Mouse (Mus musculus) kidney, embryonic 15.5 days (tissue): ENCODE results near the gene Crygf. TPM values are rescaled to one million over a fixed set of nuclear protein-coding genes. Genes with fewer than 3 reads are reported as not detected.
"Not testable (repeated sequence)": the region's sequence is repeated elsewhere in the genome, so short reads cannot be mapped to it uniquely, and the experiment has no call there.

Source experiments
- ATAC-seq: fragments of 200-750 bp; cut with Nextera tagmentation; replicated peaks from 2 replicates; pipeline ENCODE4 v1.8.0; 2017; ENCODE audit warnings: moderate TSS enrichment; ENCODE audit not compliant: low FRiP score
- H3K27ac ChIP-seq: fragments of 300-500 bp; sonication (generic); 2 replicates; pipeline ENCODE4 v1.5.1; 2015; ENCODE audit warnings: mild to moderate bottlenecking, inconsistent platforms
- H3K27me3 ChIP-seq: fragments of 300-500 bp; sonication (generic); 2 replicates; pipeline ENCODE4 v1.6.1; 2015; ENCODE audit warnings: inconsistent platforms
- H3K36me3 ChIP-seq: fragments of 300-500 bp; sonication (generic); 2 replicates; pipeline ENCODE4 v1.6.1; 2015; ENCODE audit warnings: inconsistent platforms
- H3K4me1 ChIP-seq: fragments of 300-500 bp; sonication (generic); 2 replicates; pipeline ENCODE4 v1.6.1; 2015; ENCODE audit warnings: inconsistent platforms
- H3K4me2 ChIP-seq: fragments of 300-500 bp; sonication (generic); 2 replicates; pipeline ENCODE4 v1.6.1; 2015; ENCODE audit warnings: moderate library complexity, mild to moderate bottlenecking, inconsistent platforms
- H3K4me3 ChIP-seq: fragments of 300-500 bp; sonication (generic); replicated peaks from 2 replicates; pipeline ENCODE4 v1.5.1; 2015; ENCODE audit warnings: mild to moderate bottlenecking, inconsistent platforms
- H3K9ac ChIP-seq: fragments of 300-500 bp; sonication (generic); 2 replicates; pipeline ENCODE4 v1.6.1; 2015; ENCODE audit warnings: mild to moderate bottlenecking, inconsistent platforms
- H3K9me3 ChIP-seq: fragments of 300-500 bp; sonication (generic); replicated peaks from 2 replicates; pipeline ENCODE4 v1.6.1; 2016; ENCODE audit warnings: inconsistent platforms
- WGBS: fragments of 180-500 bp; shearing (Covaris S2); methylation state at CpG from one replicate; pipeline ENCODE4 v1.1.7; 2015; ENCODE audit warnings: mixed read lengths; 5-methylcytosine and 5-hydroxymethylcytosine counted together
- polyA plus RNA-seq: library from polyadenylated mRNA; unstranded; fragments of >200 nt; fragmentation: Nextera tagmentation; extraction: Ambion mirVana; gene quantifications from 2 replicates; pipeline ENCODE4 v1.2.1, GENCODE M21; 2015

Crygf gene
- polyA plus RNA-seq, result not detected in 2 replicates

DNA sequence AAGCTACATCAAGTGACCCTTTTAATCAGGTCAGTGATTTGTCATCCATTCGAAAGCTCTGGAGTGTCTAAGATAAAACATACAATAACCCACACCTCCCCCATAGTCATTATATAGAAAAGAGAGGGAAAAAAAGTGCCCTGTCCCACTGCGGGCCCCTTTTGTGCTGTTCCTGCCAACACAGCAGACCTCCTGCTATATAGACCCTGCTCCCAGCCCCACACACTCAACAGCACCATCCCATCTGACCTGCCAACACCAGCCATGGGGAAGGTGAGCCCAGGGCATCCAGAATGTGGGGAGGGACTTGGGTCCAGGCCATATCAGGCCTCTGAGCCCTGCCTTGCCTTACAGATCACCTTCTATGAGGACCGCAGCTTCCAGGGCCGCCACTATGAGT lies at the start of gene Crygf:
Gene Crygf, plus strand, starts transcription at position 227 of the 400 bp plus-strand sequence.
- no peaks in the 10 kb centered on the region for H3K36me3 ChIP-seq
- H3K9me3 ChIP-seq, result no peaks in the 10 kb centered on the region
- H3K27ac ChIP-seq, result peak within 1 kb of the TSS; percentile 64; the same call in 1 of the 2 replicates
- peaks cover 9% of the 10 kb centered on the region; the same call in 1 of the 2 replicates for H3K4me1 ChIP-seq
- H3K9ac ChIP-seq, result no peak within 1 kb of the TSS
- peak; percentile 72 for ATAC-seq
- 63% methylated on average over 4 of the region's 4 CpGs for WGBS
- no peak within 1 kb of the TSS for H3K4me3 ChIP-seq
- no peaks in the 10 kb centered on the region for H3K27me3 ChIP-seq
- H3K4me2 ChIP-seq, result no peak within 1 kb of the TSS

GRCm38 (mm10) chr1:65925361-65926210 lies 734 bp upstream of the Crygf start:
- 27% methylated on average over 6 of the region's 6 CpGs for WGBS
- ATAC-seq, result peak; percentile 76
- Histone ChIP-seq H3K4me3 (no peak overlapping the region), H3K9ac (no peak overlapping the region), H3K4me1 (peaks cover 9% of the 10 kb centered on the region; the same call in 1 of the 2 replicates), H3K27ac (peak overlapping the region; percentile 64; the same call in 1 of the 2 replicates), H3K36me3 (no peaks in the 10 kb centered on the region), H3K9me3 (no peaks in the 10 kb centered on the region), H3K4me2 (no peak overlapping the region), H3K27me3 (no peaks in the 10 kb centered on the region)

- ATAC-seq, H3K27ac ChIP-seq, H3K9me3 ChIP-seq, H3K27me3 ChIP-seq, H3K4me1 ChIP-seq, H3K4me2 ChIP-seq, H3K9ac ChIP-seq, H3K36me3 ChIP-seq, H3K4me3 ChIP-seq: not testable (repeated sequence)
- WGBS, result 72% methylated on average over 11 of the region's 11 CpGs
These were observed 376 bp downstream of the Crygf start for GRCm38 (mm10) chr1:65926696-65927095.

DNA sequence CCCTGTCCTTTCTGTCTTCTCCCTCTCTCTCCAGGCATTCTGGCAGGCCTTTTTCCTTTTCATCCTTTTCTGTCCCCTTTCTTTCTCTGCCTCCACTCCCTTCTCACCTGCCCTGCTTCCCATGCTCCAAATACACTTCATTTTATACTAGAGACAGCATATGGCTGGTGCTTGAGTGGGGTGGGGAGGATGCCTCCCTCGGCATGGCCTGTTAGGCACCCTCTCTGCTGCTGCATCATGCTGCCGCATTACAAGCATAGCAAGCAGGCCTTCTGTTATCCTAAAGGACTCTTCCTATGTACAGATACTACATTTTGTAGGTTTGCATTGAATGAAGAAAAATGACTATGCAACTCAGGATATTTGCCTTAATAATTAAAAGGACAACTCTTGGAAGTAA lies 3.7 kb downstream of the Crygf start:
- no peak overlapping the region for H3K27ac ChIP-seq
- no peak for ATAC-seq

GRCm38 (mm10) chr1:65932091-65932812 lies 5.9 kb downstream of the Crygf start:
- Histone ChIP-seq H3K36me3 (no peaks in the 10 kb centered on the region), H3K9me3 (no peaks in the 10 kb centered on the region), H3K4me3 (no peak overlapping the region), H3K4me1 (no peaks in the 10 kb centered on the region), H3K27me3 (no peaks in the 10 kb centered on the region), H3K9ac (no peak overlapping the region), H3K4me2 (no peak overlapping the region), H3K27ac (no peak overlapping the region)
- no peak for ATAC-seq
- WGBS, result 73% methylated on average over 4 of the region's 4 CpGs

More for the DNA sequence above, 3.7 kb downstream of the Crygf start:
- Histone ChIP-seq H3K36me3 (no peaks in the 10 kb centered on the region), H3K27me3 (no peaks in the 10 kb centered on the region), H3K4me3 (no peak overlapping the region), H3K4me1 (peaks cover 9% of the 10 kb centered on the region; the same call in 1 of the 2 replicates), H3K9me3 (no peaks in the 10 kb centered on the region), H3K9ac (no peak overlapping the region), H3K4me2 (no peak overlapping the region)
- 69% methylated on average over 2 of the region's 2 CpGs for WGBS

Other genes starting within 250 kb of the Crygf start
- gene Map2, start 248.8 kb downstream of the Crygf start, polyA plus RNA-seq, result 9.6 and 9.8 TPM in 2 replicates